Mouse (Mus musculus) brain, embryonic 14.5 days (tissue): ENCODE measurements at regions not wholly inside any gene's neighbourhood (a gene's known extent, or its start where the extent isn't known, plus 50 kb on each side); places are given as distances from the start of the nearest gene placed in this dataset.

Source experiments
- CTCF ChIP-seq: fragments of 200-500 bp; IDR thresholded peaks from 2 replicates; pipeline ENCODE4 v1.5.1; 2012; ENCODE audit warnings: inconsistent platforms, mild to moderate bottlenecking, moderate library complexity, borderline replicate concordance; ENCODE audit not compliant: insufficient read depth, insufficient read length; ENCODE audit errors: extremely low read depth
- POLR2A ChIP-seq: fragments of 200-500 bp; IDR thresholded peaks from 2 replicates; pipeline ENCODE4 v1.6.1; 2012; ENCODE audit warnings: mild to moderate bottlenecking, inconsistent platforms, borderline replicate concordance; ENCODE audit not compliant: poor library complexity, insufficient read depth, insufficient read length, severe bottlenecking; ENCODE audit errors: extremely low read depth

DNA sequence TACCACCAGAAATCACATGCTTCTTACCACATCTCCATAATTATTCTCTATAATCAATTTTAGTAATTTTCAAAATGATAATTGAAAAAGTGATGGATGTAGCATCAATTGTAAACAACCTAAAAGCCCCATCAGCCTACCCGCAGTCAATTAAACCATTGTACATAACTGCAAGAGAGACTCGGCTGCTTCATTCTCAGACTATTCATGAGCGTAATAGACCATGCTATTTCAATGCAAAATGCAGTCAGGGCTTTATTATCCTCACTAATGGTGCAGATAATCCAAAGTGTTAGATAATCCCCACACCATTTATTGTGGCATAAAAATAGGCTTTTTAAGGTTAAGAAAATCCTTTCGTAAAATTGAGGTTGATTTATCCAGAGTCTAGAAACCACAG lies 1862.5 kb downstream of the Efna5 start:
- no peak for TF ChIP-seq CTCF
- TF ChIP-seq POLR2A, result no peak
